Mouse (Mus musculus) right cerebral cortex, postnatal 25 days (tissue): Measurements from ENCODE around the gene Slc35e3.
"Not testable (repeated sequence)": the region's sequence is repeated elsewhere in the genome, so short reads cannot be mapped to it uniquely, and the experiment has no call there.

Experiments
- DNase-seq: peaks from one replicate; pipeline ENCODE4 v3.0.0; 2022

Slc35e3 gene

DNA sequence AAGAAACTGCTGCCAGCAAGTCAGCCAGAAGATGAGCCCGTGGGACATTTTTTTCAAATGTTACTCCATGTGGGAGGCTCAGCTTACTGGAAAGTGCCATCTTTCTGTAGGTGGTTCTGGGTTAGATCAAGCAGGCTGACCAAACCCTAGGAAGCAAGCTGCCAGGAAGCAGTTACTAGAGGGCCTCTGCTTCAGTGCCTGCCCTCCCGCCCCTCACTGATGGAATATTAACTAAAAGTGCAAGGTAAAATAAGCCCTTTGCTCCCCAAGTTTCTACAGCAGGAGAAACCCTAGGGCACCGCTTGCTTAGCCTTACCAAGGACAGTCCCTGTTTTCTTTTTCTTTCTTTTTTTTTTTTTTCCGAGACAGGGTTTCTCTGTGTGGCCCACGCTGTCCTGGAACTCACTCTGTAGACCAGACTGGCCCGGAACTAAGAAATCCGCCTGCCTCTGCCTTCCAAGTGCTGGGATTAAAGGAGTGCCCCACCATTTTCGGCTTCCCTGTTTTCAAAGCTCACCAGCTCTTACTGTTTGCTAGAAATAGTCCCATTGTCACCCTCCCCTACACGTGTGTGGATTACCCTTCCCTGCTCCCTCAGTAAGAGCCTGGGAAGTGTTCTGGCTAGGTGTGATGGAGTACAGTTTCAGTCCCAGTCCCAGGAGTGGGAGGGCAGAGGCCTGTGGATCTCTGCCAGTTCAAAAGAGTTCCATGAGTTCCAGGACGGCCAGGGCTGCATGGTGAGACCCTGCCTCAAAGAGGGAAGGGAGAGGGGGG is 2.3 kb upstream of the Slc35e3 start:
- no peak for DNase-seq

DNA sequence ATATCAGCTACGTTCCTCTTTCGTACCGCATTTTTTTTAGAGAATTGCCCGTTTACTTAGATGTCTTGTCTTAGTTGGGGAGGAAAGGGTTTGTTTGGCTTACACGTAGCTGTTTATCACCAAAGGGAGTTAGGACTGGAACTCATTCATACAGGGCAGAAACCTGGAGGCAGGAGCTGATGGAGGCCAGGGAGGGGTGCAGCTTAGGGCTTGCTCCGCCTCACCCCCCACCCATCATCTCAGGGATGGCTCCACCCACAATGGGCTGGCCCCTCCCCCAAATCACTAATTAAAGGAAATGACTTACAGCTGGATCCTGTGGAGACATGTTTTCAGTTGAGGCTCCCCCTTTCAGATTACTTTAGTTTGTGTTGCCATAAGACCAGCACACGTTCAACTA is 1.5 kb upstream of the Slc35e3 start:
- DNase-seq, result no peak

DNA sequence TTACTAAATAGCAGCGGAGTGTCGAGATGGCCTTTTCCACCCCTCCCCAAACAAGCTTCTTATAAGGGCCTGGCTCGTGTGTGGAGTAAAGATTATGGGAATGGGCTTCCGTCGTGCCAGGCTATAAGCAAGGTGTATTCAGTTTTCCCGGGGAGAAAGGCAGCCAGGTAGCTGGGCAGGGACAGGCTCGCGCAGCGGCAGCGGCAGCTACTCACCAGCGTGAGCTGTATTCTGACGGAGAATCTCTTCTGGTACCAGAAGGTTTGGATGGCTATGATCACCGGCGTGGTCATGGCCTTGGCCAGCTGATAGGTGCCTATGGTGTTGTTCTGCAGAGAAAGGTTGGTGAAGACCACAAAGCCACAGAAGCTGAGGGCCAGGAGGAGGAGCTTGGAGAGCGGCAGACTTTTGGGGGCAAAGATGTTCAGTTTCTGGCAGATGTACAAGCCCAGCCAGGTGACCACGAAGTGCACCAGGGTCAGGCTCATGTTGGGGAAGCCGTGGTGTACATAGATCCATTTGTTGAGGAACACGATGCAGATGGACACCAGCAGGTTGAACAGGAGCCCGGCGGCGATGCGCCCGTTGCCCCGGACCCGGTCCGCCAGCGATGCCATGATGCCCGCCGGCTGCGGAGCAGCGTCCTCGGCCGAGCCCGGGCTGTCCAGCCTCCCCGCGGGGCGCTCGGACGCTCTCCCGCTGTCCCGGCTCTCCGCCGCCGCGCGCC is 432 bp downstream of the Slc35e3 start:
- DNase-seq, result peak; percentile 42

DNA sequence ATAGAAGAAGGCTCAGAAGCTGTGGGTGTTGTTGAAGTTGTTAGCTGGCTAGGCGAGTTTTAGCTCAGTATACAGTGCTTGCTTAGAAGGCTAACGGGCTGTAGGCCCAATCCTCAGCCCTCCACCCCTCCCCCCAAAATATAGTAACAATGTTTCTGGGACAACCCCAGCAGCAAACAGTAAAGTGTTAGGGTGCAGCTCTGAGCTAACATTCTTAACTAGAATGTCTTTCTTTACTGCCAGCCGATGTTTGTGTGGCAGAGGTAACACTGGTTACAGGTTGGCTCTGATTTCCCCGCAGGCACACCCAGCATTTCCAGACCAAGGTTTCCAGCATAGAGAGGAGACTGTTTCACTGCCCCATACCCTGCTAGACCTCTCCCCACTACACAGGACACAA is 2.2 kb downstream of the Slc35e3 start:
- no peak for DNase-seq

DNA sequence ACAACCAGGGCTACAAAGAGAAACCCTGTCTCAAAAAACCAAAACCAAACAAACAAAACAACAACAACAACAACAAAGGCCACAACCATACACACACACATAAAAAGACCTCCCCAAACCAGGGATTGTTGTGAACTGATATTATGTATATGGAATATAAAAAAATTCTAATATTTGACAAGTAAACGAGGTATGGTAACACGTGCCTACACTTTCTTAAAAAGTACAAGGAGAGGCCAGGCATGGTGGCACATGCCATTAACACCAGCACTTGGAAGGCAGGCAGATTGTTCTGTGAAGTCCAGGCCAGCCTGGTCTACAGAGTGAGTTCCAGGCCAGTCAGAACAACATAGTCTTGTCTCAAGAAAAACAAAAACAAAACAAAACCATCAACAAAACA is 3.0 kb downstream of the Slc35e3 start:
- no peak for DNase-seq

DNA sequence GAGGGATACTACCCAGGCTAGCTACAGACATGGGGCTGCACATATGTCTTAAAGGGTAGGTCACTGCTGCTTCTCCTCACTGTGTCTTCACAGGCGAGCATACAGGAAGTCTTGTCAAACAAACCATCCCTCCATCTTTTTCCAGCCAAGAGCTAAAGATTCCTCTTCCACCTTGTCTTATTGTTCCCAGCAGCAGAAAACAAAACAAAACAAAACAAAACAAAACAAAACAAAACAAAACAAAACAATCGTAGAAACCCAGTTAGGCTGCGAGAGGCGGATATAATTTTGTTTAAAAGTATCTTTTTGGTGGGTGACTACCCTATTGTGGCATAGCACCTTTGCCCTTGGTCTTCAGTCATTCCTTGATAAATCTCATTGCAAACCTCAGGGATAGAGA is 3.5 kb downstream of the Slc35e3 start:
- DNase-seq, result no peak

DNA sequence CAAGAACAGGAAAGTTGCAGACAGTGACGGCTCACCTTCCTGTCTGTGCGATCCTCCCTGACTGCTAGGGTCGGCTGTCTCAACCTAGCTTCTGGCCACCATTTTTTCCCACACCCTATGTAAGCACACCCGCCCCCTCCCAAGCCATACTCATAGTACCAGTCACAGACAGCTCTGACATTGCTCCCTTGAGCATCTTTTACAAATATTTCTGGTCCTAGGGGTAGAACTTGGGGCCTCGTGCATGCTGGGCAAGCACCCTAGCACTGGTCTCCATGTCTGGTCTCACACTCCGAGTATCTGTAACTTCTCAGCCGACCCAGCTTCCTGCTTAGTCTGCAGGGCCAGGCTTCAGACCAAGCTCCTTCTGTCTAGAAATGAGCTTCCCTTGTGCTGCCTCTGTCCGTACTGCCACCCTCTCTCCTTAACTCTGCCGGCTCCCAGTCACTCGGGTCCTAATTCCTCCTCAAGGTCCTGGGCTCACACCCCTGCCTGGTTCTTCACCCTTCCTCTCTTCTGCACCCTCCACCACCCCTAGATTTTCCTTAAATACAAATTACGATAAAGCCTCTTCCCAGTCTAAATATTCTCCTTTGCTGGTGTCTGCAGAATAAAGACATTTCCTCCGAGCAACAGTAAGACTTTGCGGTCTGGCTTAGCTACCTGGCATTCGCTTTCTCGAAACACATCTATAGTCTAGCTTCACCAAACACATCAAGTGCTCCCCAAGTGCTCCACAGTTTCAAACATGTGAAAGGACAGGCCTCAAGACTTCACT is 4.3 kb downstream of the Slc35e3 start:
- DNase-seq, result no peak

DNA sequence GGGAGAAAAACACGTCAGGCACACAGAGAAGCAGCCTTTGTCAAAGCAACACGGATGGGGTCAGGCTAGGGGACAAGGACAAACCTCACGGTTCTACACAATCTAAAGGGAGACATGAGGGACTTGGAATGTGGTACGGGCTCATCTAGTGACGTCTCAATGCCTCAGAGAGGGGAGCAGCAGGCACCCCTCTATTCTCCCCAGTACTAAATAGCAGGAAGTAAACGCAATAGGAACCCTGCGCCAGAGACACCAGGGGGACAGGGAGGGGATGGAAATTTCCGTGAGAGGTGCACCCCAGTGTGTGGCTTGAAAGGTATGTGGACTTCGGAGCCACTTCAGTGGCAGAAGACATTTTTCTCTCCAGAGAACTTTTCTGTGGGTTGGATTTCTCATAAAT is 5.2 kb downstream of the Slc35e3 start:
- DNase-seq, result no peak

DNA sequence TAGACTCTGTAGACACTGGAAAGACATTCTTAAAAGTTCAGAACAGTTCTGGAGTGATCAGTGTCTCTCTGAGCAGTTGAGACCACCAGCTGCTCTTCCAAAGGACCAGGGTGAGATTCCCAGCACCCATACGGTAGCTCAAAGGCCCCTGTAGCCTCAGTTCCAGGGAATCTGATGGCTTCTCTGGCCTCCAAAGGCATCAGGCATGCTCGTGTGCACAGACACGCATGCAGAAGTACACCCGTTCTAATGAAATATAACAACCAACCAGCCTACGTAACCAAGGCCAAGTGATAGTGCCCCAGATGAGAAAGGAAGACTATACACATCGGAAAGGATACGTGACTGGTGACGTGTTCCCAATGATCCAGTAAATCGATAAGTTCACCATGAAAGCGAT is 6.0 kb downstream of the Slc35e3 start:
- DNase-seq, result no peak

DNA sequence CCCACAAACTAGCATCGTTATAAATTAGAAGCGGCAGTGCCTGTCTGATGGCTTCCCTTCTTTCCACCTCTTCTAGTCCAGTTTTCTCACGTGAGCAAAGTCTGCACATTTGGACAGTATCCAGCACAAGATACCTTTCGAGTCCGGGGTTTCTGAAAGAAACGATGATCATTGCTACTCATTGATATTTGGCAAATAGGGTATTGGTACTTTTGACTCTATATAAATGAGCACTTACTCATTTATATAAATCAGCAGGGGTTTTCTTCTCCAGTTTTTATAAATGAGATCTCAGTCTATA is 6.6 kb downstream of the Slc35e3 start:
- DNase-seq, result no peak

DNA sequence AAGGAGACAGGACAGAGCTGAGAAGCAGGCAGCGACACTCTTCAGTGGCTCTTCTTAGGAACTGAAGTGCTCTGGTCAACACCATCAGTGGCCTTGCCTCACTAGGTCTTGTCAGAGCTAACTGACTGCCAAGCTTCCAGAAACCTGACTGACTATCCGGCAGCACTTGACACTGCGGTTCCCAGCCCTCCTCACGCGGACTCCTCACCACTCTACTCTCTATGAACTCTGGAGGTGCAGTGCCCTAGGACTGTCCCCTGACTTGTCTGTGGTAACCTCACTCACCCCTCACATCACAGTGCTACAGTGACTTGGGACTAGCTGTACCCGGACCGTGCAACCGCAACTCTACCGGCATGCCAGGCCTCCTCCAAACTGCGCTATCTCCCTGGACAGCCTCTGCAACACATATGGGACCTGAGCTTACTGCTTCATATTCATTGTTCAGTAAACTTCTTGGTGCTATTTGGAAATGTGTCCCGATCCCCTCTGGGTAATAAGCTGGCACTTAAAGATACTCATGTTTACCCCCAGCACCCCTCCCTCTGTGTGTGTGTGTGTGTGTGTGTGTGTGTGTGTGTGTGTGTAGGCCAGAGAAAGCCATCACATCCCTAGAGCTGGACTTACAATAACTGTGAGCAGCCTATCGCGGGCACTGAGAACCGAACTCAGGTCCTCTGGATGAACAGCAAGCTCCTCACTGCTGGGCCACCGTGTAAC is 7.1 kb downstream of the Slc35e3 start:
- DNase-seq, result no peak

DNA sequence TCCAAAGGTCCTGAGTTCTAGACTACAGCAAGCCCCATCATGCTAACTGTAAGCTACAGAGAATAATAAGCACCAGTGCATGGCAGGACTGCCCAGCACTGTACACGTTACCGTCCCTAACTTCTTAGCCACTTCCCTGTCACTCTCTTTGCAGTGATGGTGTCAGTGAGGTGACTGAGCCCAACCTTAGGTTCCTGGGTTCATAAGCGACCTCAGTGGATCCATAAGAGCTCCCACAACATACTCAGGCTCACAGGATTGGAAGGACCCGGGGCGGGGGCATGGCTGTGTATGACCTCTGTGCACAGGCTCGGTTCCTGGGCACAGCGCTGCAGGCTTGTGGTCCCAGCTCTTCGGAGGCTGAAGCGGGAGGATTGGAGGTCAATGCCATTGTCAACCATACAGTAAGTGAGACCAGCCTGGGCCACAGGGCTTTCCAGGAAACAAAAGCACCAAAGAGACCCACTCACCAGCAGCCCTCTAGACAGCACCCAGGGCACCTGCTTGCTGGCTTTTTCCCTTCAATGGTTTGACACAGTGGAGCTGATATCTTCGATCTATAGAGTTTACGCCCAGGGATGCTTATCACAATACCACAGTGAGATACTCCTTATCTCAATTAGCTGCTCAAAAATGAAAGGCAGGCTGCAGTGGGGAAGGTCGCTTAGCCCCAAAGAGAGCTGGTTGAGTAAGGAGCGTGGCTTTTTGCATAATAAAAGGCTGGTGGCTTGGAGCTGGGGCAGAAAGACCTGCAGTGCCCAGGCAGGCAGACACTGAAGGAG is 7.8 kb downstream of the Slc35e3 start:
- DNase-seq, result no peak

DNA sequence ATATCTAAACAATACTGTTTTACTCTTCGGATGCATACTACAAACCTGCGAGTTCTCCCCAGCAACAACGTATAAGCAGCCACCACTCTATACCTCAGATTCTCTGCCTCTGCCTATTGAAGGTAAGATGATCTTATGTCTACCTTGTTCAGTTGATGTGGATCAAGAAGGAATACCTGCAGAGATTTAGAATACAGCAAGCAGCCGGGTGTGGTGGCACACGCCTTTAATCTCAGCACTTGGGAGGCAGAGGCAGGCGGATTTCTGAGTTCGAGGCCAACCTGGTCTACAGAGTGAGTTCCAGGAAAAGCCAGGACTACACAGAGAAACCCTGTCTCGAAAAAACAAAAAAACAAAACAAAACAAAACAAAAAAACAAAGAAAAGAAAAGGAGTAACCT is 8.7 kb downstream of the Slc35e3 start:
- not testable (repeated sequence) for DNase-seq

DNA sequence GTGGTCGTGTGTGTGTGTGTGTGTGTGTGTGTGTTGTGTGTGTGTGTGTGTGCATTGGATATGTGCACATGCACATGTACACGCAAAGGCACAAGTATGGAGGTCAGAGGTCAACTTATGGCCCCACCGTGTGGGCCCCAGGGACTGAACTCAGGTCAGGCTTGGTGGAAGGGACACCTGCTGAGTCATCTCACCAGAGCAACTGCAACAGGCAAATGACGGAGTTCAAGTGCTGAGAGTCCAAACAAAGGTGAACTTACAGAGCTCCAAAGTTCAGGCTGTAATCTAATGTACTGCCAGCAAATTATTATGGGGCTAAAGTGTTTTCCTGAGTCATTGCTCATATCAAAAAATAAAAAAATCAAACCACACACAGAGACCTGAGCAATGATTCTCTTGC is 9.1 kb downstream of the Slc35e3 start:
- DNase-seq, result no peak

DNA sequence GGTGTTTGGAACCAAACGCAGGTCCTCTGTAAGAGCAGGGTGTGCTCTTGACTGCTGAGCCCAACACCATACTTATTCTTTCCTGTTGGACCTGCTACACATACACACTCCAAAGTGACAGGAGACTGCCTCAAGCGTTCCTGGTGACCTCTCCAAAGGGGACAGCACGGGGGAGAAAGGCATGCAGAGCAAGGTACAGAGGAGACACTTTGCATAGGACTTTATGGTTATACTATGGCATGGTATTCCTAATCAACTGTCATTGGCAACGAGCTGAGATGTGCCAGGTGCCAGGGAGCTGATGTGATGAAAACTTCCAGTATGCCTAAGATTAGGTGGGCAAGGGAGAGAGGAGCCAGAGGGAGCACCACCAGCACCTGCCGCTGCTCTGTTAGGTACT is 9.6 kb downstream of the Slc35e3 start:
- no peak for DNase-seq

DNA sequence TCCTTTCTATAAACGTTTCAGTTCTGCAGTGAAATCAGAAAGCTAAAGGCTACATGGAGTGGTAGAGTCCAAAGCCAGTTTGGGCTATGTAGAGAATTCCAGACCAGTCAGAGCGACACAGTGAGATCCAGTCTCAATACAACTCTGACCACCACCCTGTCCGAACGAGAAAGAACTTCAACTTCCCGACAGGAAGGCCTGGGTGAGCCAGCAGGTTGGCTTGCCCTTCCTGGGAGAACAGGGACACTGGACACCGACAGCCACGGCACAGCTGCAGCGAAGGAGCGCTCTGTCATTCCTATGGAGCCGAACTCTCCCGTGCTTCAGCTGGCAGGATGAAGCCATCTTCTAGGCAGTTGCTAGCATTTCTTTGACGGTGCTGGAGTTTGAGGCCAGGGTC is 10.8 kb downstream of the Slc35e3 start:
- not testable (repeated sequence) for DNase-seq

DNA sequence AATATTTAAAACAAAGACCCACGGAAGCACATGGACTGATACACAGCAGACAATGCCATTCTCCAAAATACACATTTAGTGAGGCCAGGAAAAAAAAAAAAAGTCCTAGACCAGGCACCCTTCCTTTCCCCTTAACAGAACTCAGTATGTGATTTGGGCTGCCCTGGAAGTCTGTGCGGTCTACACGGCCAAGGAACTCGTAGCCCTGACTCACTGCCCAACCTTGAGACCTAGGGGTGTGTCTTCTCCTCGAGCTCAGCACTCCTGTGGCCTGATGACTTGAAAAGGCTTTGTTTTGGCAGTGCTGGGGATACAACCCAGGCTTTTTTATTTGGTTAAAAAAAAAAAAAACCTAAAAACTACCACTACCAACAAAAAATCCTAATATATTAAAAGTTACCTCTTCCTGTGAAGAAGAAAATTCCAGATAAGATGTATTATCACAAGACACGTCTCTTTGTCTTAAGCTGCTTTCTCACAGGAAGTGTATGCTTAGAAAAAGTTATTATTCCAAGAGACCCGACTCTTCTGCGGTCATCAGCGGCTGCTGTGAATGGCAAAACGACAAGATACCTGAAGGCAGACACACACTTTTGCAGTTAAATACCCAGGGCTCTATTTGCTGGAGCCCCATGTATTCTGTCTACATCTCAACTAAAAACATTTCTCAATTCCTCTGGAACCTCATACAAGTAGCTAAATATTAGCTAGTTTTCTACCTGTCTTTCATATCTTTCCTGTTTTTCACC is 11.9 kb downstream of the Slc35e3 start:
- not testable (repeated sequence) for DNase-seq

DNA sequence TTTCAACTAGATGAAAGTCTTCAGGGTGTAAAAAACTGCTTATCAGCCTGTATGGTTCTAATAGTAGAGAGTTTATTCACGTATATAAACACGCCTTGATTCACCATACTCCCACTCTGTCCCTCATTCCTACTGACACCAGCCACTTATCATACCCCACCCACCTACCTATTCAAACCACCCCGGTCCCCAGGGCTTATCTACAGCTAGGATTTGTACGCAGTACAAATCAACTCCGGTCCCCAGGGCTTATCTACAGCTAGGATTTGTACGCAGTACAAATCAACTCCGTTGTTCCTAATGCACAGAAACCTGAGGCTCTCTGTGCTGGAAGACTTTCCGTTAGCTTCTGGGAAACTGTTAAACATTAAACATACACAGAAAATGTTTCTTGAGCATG is 12.5 kb downstream of the Slc35e3 start:
- DNase-seq, result not testable (repeated sequence)

DNA sequence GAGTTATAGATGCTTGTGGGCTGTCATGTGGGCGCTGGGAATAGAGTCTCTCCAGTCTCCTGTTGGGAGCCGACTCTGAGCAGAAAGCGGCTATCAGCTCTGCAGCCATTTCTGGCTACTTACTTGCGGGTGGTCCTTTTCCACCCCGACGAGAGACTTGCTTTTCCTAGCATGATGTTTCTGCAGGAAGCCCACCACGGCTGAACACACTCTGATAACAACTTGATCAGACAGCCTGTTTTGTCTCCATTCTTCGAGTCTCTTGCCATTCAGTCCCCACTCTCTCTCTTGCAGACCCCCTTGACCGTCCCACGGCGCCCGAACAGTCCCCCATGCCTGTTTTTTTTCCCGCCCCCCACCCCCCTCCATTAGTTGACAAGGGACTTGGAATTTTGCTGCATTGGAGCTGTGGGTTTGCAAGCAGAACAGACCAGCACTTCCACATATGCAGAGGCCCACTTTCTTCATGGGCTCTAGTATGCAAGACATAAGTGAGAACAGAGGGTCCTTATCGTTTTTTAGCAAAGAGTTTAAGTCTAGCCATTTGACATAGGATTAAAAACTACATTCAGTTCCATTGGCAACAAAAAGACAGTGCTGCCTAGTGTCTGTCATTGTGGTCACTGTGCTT is 13.1 kb downstream of the Slc35e3 start:
- DNase-seq, result no peak

DNA sequence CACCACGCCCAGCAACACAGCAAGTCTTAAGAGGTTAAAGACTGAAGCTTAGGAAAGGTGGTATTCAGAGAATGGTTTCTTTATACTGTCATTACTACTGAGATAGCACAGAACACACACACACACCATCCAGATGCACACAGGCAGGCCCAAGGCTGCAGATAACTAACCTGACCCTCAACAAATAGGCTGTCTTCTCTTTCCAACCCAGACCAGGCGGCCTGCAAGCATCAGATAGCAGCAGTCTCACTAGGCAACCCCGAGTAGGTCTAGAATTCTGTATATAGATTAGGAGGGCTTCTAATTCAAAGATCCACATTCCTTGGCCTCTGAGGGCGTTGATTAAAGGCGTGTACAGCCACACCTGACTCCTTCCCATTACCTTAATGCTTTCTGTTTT is 14.0 kb downstream of the Slc35e3 start:
- no peak for DNase-seq
